Mouse (Mus musculus): Measurements from ENCODE around the gene Csdc2. TPM values are rescaled to one million over a fixed set of nuclear protein-coding genes. Genes with fewer than 3 reads are reported as not detected.
"Not testable (repeated sequence)": the region's sequence is repeated elsewhere in the genome, so short reads cannot be mapped to it uniquely, and the experiment has no call there.

Gene Csdc2
- polyA plus RNA-seq, 2 experiments, result 14.3 to 16.2 TPM

DNA sequence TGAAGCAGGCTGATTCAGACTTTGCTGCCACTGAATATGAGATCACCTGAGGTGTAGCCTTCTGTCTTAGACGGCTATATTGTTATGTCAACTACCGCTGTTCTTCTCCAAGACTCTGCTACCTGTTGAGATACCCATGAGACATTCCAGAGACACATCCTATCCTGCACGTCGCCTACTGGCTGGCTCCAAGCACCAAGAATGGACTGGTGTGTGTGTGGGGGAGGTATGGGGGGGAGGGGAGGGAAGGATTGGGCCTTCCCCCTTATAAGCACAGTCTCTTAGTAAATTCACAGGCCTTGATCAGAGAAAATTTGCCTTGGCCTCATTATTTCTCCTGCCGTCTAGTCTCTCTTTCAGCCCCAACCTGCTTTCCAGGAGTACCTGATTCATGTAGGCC lies 31.3 kb downstream of the Csdc2 start:
- H3K27ac ChIP-seq (replicated peaks; ENCODE audit: low read depth, low read length), result no peak overlapping the region
- 86% methylated on average over 5 of the region's 5 CpGs for WGBS
- no peak overlapping the region for H3K4me2 ChIP-seq (replicated peaks; ENCODE audit: low read depth, low read length, severe bottlenecking)
- H3K27me3 ChIP-seq (ENCODE audit: control insufficient read depth, insufficient read depth, low read length), result no peaks in the 10 kb centered on the region
- no peak overlapping the region for H3K9ac ChIP-seq (ENCODE audit: low read depth, low read length, severe bottlenecking)
- H3K4me3 ChIP-seq (replicated peaks; ENCODE audit: low read length), result no peak overlapping the region
- ATAC-seq (ENCODE audit: low FRiP score, low read depth), result no peak
- no peak for TF ChIP-seq POLR2A (IDR thresholded peaks at IDR 0.05; ENCODE audit: borderline replicate concordance, extremely low read depth, insufficient read depth, insufficient read length)
- H3K4me1 ChIP-seq (ENCODE audit: control insufficient read depth, insufficient read depth, low read length), result no peaks in the 10 kb centered on the region
- H3K9me3 ChIP-seq (ENCODE audit: control insufficient read depth, low read length), result no peaks in the 10 kb centered on the region; the same call in 1 of the 2 replicates
- DNase-seq (ENCODE audit: low spot score), result no peak
- H3K36me3 ChIP-seq (ENCODE audit: control insufficient read depth, insufficient read depth, low read length), result no peaks in the 10 kb centered on the region

DNA sequence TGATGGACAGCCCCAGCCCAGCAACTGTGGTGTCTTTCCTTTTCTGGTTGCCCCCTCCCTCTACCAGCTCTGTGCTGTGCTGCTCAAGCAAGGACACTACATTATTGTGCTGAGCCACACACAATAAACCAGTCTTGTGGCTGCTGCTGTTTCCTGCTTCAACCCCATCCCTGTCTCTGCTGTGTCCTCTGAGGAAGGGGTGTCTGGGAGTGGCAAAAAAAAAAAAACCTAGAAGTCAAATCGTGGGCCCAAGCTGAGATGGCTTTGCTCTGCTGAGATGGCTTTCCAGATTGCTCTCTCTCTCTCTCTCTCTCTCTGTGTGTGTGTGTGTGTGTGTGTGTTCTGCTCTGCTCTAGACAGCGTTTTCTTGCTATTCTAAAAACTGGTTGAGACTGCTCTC lies 31.9 kb downstream of the Csdc2 start:
- no peak overlapping the region for H3K27ac ChIP-seq (replicated peaks; ENCODE audit: low read depth, low read length)
- no peaks in the 10 kb centered on the region; the same call in 1 of the 2 replicates for H3K9me3 ChIP-seq (ENCODE audit: control insufficient read depth, low read length)
- TF ChIP-seq POLR2A (IDR thresholded peaks at IDR 0.05; ENCODE audit: borderline replicate concordance, extremely low read depth, insufficient read depth, insufficient read length), result no peak
- ATAC-seq (ENCODE audit: low FRiP score, low read depth) (no peak), DNase-seq (ENCODE audit: low spot score) (no peak)
- WGBS, result 62% methylated on average over 2 of the region's 2 CpGs
- H3K36me3 ChIP-seq (ENCODE audit: control insufficient read depth, insufficient read depth, low read length), result no peaks in the 10 kb centered on the region
- no peak overlapping the region for H3K4me3 ChIP-seq (replicated peaks; ENCODE audit: low read length)
- no peak overlapping the region for H3K9ac ChIP-seq (ENCODE audit: low read depth, low read length, severe bottlenecking)
- no peak overlapping the region for H3K4me2 ChIP-seq (replicated peaks; ENCODE audit: low read depth, low read length, severe bottlenecking)
- H3K27me3 ChIP-seq (ENCODE audit: control insufficient read depth, insufficient read depth, low read length), result no peaks in the 10 kb centered on the region
- H3K4me1 ChIP-seq (ENCODE audit: control insufficient read depth, insufficient read depth, low read length), result no peaks in the 10 kb centered on the region

DNA sequence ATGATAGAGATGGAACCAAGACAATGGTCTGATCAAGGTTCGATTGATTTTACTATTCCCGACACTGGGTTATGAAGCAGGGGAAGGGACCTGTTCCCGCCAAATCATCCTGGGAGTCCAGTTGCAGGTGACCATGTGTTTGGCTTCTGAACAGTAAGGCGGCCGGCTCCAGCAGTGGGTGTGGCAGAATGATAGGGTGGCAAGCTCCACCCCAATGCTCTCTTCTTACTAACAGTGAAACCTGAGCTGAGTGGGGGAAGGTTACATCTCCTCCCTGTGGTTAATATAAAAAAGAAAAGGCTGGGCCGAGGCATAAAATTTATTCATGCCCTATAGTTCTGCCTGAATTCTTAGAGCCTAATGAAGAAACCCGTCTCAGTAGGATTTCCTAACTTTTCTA lies 32.6 kb downstream of the Csdc2 start:
- no peak overlapping the region for H3K9ac ChIP-seq (ENCODE audit: low read depth, low read length, severe bottlenecking)
- DNase-seq (ENCODE audit: low spot score) (peak; percentile 11), ATAC-seq (ENCODE audit: low FRiP score, low read depth) (no peak)
- H3K36me3 ChIP-seq (ENCODE audit: control insufficient read depth, insufficient read depth, low read length), result no peaks in the 10 kb centered on the region
- no peaks in the 10 kb centered on the region; the same call in 1 of the 2 replicates for H3K9me3 ChIP-seq (ENCODE audit: control insufficient read depth, low read length)
- WGBS, result 36% methylated on average over 7 of the region's 7 CpGs
- no peak for TF ChIP-seq POLR2A (IDR thresholded peaks at IDR 0.05; ENCODE audit: borderline replicate concordance, extremely low read depth, insufficient read depth, insufficient read length)
- no peaks in the 10 kb centered on the region for H3K4me1 ChIP-seq (ENCODE audit: control insufficient read depth, insufficient read depth, low read length)
- no peaks in the 10 kb centered on the region for H3K27me3 ChIP-seq (ENCODE audit: control insufficient read depth, insufficient read depth, low read length)
- no peak overlapping the region for H3K4me2 ChIP-seq (replicated peaks; ENCODE audit: low read depth, low read length, severe bottlenecking)
- no peak overlapping the region for H3K4me3 ChIP-seq (replicated peaks; ENCODE audit: low read length)
- H3K27ac ChIP-seq (replicated peaks; ENCODE audit: low read depth, low read length), result no peak overlapping the region

DNA sequence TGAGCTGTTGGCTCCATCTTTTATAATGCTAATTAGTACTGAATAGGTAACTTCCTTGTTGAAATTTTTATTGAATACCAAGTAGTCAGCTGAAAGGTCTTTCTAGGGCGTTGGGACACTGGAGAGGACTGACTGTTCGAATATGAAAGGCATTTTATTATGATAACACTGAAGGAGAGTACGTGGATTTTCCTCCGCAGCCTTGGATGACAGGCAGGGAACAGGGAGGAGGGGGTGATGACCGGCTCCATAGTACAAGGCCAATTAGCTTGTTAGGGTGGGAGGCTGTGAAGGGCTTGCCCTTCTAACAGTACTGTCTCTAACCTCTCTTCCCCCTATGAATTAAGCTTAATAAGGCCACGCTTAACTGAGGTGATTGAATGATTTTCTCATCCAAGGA lies 33.1 kb downstream of the Csdc2 start:
- H3K4me1 ChIP-seq (ENCODE audit: control insufficient read depth, insufficient read depth, low read length); H3K9ac ChIP-seq (ENCODE audit: low read depth, low read length, severe bottlenecking); DNase-seq (ENCODE audit: low spot score); H3K36me3 ChIP-seq (ENCODE audit: control insufficient read depth, insufficient read depth, low read length); H3K4me2 ChIP-seq (replicated peaks; ENCODE audit: low read depth, low read length, severe bottlenecking); ATAC-seq (ENCODE audit: low FRiP score, low read depth); H3K27me3 ChIP-seq (ENCODE audit: control insufficient read depth, insufficient read depth, low read length); H3K27ac ChIP-seq (replicated peaks; ENCODE audit: low read depth, low read length); H3K9me3 ChIP-seq (ENCODE audit: control insufficient read depth, low read length); H3K4me3 ChIP-seq (replicated peaks; ENCODE audit: low read length): not testable (repeated sequence)
- 73% methylated on average over 6 of the region's 6 CpGs for WGBS

DNA sequence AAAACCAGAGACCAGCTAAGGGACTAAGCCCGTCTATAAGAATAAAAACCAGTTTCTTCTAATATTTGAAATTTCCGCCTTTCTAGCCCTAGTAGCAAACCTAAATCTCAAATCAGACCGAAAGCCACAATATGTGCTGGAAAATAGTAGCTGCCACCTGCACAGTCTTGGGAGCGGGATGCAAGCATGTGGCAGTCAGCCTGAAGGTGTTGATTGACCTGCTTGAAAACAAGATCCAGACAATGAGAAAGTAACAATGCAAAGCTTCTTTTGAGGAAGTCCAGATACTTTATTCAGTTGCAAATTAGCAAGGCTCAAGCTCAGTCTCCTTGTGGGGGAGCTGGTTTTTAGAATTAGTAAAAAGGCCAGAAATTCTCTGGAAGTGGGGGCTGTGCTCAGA lies 33.9 kb downstream of the Csdc2 start:
- WGBS, result 93% methylated on average over 4 of the region's 4 CpGs
- not testable (repeated sequence) for H3K9ac ChIP-seq (ENCODE audit: low read depth, low read length, severe bottlenecking); H3K9me3 ChIP-seq (ENCODE audit: control insufficient read depth, low read length); DNase-seq (ENCODE audit: low spot score); H3K27me3 ChIP-seq (ENCODE audit: control insufficient read depth, insufficient read depth, low read length); H3K27ac ChIP-seq (replicated peaks; ENCODE audit: low read depth, low read length); ATAC-seq (ENCODE audit: low FRiP score, low read depth); H3K4me1 ChIP-seq (ENCODE audit: control insufficient read depth, insufficient read depth, low read length); H3K4me3 ChIP-seq (replicated peaks; ENCODE audit: low read length); H3K36me3 ChIP-seq (ENCODE audit: control insufficient read depth, insufficient read depth, low read length); H3K4me2 ChIP-seq (replicated peaks; ENCODE audit: low read depth, low read length, severe bottlenecking)

DNA sequence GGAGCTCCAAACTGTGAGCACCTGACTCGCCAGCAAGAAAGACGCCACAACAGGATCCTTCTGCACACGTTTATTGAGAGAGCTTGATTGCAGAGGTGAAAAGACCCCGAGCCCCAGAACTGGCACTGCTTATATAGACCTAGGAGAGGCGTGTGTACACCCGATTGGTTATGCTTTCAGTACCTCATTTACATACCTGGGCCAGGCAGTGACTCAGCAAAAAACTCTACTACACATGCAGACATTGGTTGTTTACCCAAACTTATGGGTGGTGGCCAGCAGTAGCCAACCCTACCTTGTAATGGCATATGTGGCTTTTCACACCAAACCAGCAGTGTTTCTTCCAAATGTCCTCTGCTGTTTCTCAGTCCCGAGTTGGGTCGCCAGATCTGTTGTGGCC lies 38.6 kb downstream of the Csdc2 start:
- not testable (repeated sequence) for H3K4me2 ChIP-seq (replicated peaks; ENCODE audit: low read depth, low read length, severe bottlenecking); H3K4me3 ChIP-seq (replicated peaks; ENCODE audit: low read length); H3K4me1 ChIP-seq (ENCODE audit: control insufficient read depth, insufficient read depth, low read length); H3K9ac ChIP-seq (ENCODE audit: low read depth, low read length, severe bottlenecking); H3K27me3 ChIP-seq (ENCODE audit: control insufficient read depth, insufficient read depth, low read length); ATAC-seq (ENCODE audit: low FRiP score, low read depth); H3K36me3 ChIP-seq (ENCODE audit: control insufficient read depth, insufficient read depth, low read length); H3K27ac ChIP-seq (replicated peaks; ENCODE audit: low read depth, low read length); DNase-seq (ENCODE audit: low spot score); H3K9me3 ChIP-seq (ENCODE audit: control insufficient read depth, low read length)
- 92% methylated on average over 8 of the region's 8 CpGs for WGBS
